Mouse (Mus musculus): Measurements from ENCODE around the gene Tmod1.

DNA sequence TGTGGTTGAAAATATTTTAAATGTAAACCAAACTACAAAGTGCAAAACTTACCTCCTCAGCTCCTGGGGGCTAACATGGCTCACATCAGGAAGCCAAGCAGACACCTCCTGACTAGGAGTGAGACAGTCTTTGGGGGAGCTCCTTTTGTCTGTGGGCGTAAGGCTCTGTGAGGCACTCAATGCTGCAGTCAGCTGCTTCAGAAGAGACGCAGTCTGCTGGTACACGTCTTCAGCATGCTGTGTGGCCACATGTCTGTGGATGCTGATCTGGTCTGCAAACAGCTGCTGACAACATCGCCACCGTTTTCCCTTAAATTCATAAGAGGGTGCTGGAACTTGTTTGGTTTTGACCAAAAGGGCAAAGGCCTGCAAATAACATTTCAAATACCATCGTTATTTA, 93.1 kb downstream of the Tmod1 start:
- TF ChIP-seq POLR2A (IDR thresholded peaks at IDR 0.05; ENCODE audit: extremely low read depth, insufficient read depth, low read length): no peak
- no peak for TF ChIP-seq CTCF (IDR thresholded peaks at IDR 0.05; ENCODE audit: extremely low read depth, insufficient read depth, low read length)
